Mouse (Mus musculus) gastrocnemius, postnatal 4 days (tissue): Measurements from ENCODE around the gene Btaf1. TPM values are rescaled to one million over a fixed set of nuclear protein-coding genes. Genes with fewer than 3 reads are reported as not detected.

Source experiments
- DNase-seq, 2 experiments: peaks; one replicate each; pipeline ENCODE4 v3.0.0; 2021 to 2022; ENCODE audit warnings: low spot score in 2 of 2, mixed read lengths in 2 of 2
- long read RNA-seq, 2 experiments: library from polyadenylated mRNA; stranded (forward); transcript quantifications; one replicate each; pipeline ENCODE4 v2.0.0; 2021
- total RNA-seq, 2 experiments: library from RNA; stranded (reverse); gene quantifications; 2 replicates each; pipeline ENCODE4 v1.2.3; 2021

The Btaf1 gene
- 10 to 100 TPM; 10.2 to 11.2 TPM for total RNA-seq
- long read RNA-seq, experiment 1, full-length matches to known transcripts, result 1 of 3 reads
- long read RNA-seq, experiment 1, partial matches to known transcripts, result 0 of 3 reads
- long read RNA-seq, experiment 1, other reads (novel, unspliced or antisense), result 2 of 3 reads
- long read RNA-seq, experiment 2, partial matches to known transcripts, result 2 of 3 reads
- long read RNA-seq, experiment 2, other reads (novel, unspliced or antisense), result 1 of 3 reads

GRCm38 (mm10) chr19:36925671-36926552 lies at the start of gene Btaf1:
TSS of gene Btaf1 (plus strand) at chr19:36926079.
- DNase-seq, result peak; percentile 71 to 82

- no peak for DNase-seq
Measured at GRCm38 (mm10) chr19:36877329-36877728, 48.5 kb upstream of the Btaf1 start.

- DNase-seq, result no peak
Measured at GRCm38 (mm10) chr19:36878743-36879495, 47.0 kb upstream of the Btaf1 start.

GRCm38 (mm10) chr19:36883119-36883518 lies 42.8 kb upstream of the Btaf1 start:
- peak in 1 of 2 experiments; percentile 27 for DNase-seq

GRCm38 (mm10) chr19:36886316-36886715 lies 39.6 kb upstream of the Btaf1 start:
- no peak for DNase-seq

- no peak for DNase-seq
Measured at GRCm38 (mm10) chr19:36887706-36888105, 38.2 kb upstream of the Btaf1 start.

- DNase-seq, result no peak
Measured at GRCm38 (mm10) chr19:36891746-36892145, 34.1 kb upstream of the Btaf1 start.

GRCm38 (mm10) chr19:36896791-36897569 lies 28.9 kb upstream of the Btaf1 start:
- no peak for DNase-seq

GRCm38 (mm10) chr19:36897778-36898177 lies 28.1 kb upstream of the Btaf1 start:
- no peak for DNase-seq

GRCm38 (mm10) chr19:36903377-36903776 lies 22.5 kb upstream of the Btaf1 start:
- DNase-seq, result no peak

- DNase-seq, result peak; percentile 19 to 25
Measured at GRCm38 (mm10) chr19:36904211-36905007, 21.5 kb upstream of the Btaf1 start.

- DNase-seq, result no peak
Measured at GRCm38 (mm10) chr19:36909150-36909549, 16.7 kb upstream of the Btaf1 start.

- DNase-seq, result peak; percentile 37 to 54
Measured at GRCm38 (mm10) chr19:36909676-36910292, 16.1 kb upstream of the Btaf1 start.

- no peak for DNase-seq
Measured at GRCm38 (mm10) chr19:36910424-36911045, 15.3 kb upstream of the Btaf1 start.

GRCm38 (mm10) chr19:36913064-36913463 lies 12.8 kb upstream of the Btaf1 start:
- no peak for DNase-seq

- no peak for DNase-seq
Measured at GRCm38 (mm10) chr19:36916206-36916605, 9.7 kb upstream of the Btaf1 start.

GRCm38 (mm10) chr19:36916876-36917389 lies 8.9 kb upstream of the Btaf1 start:
- no peak for DNase-seq

GRCm38 (mm10) chr19:36918441-36919301 lies 7.2 kb upstream of the Btaf1 start:
- peak; percentile 58 to 76 for DNase-seq
